Mouse (Mus musculus) liver, embryonic 16.5 days (tissue): ENCODE measurements around the gene Loxl1. TPM values are rescaled to one million over a fixed set of nuclear protein-coding genes. Genes with fewer than 3 reads are reported as not detected.
"Not testable (repeated sequence)": the region's sequence is repeated elsewhere in the genome, so short reads cannot be mapped to it uniquely, and the experiment has no call there.

Source experiments
- ATAC-seq: fragments of 200-750 bp; cut with Nextera tagmentation; 2 replicates; pipeline ENCODE4 v1.8.0; 2017; ENCODE audit warnings: low read depth, mild to moderate bottlenecking, moderate number of reproducible peaks, moderate library complexity
- H3K27ac ChIP-seq: fragments of 300-500 bp; sonication (generic); 2 replicates; pipeline ENCODE4 v1.5.1; 2014; ENCODE audit warnings: mild to moderate bottlenecking, low read length
- H3K27me3 ChIP-seq: fragments of 300-500 bp; sonication (generic); 2 replicates; pipeline ENCODE4 v1.6.1; 2014; ENCODE audit warnings: low read depth, low read length, mixed read lengths; ENCODE audit not compliant: control insufficient read depth, insufficient read depth
- H3K36me3 ChIP-seq: fragments of 300-500 bp; sonication (generic); 2 replicates; pipeline ENCODE4 v1.6.1; 2014; ENCODE audit warnings: mild to moderate bottlenecking; ENCODE audit not compliant: control insufficient read depth, insufficient read depth
- H3K4me1 ChIP-seq: fragments of 300-500 bp; sonication (generic); 2 replicates; pipeline ENCODE4 v1.6.1; 2014; ENCODE audit warnings: low read depth, low read length, mixed read lengths; ENCODE audit not compliant: control insufficient read depth
- H3K4me2 ChIP-seq: fragments of 300-500 bp; sonication (generic); 2 replicates; pipeline ENCODE4 v1.6.1; 2014; ENCODE audit warnings: low read depth, low read length, mixed read lengths
- H3K4me3 ChIP-seq: fragments of 300-500 bp; sonication (generic); 2 replicates; pipeline ENCODE4 v1.5.1; 2014; ENCODE audit warnings: low read depth, mild to moderate bottlenecking, low read length
- H3K9ac ChIP-seq: fragments of 300-500 bp; sonication (generic); 2 replicates; pipeline ENCODE4 v1.6.1; 2014; ENCODE audit warnings: low read depth, low read length
- H3K9me3 ChIP-seq: fragments of 300-500 bp; sonication (generic); replicated peaks from 2 replicates; pipeline ENCODE4 v1.6.1; 2016; ENCODE audit warnings: low read length; ENCODE audit not compliant: control insufficient read depth
- WGBS: fragments of 180-500 bp; shearing (Covaris S2); extraction: QIAGEN DNeasy Blood & Tissue Kit; methylation state at CpG from one replicate; pipeline ENCODE4 v1.1.7; 2014; ENCODE audit not compliant: insufficient replicate concordance; 5-methylcytosine and 5-hydroxymethylcytosine counted together
- polyA plus RNA-seq: library from polyadenylated mRNA; unstranded; fragments of >200 nt; fragmentation: Nextera tagmentation; extraction: Ambion mirVana; gene quantifications from 2 replicates; pipeline ENCODE4 v1.2.1, GENCODE M21; 2015

Loxl1 gene
- polyA plus RNA-seq, 1 experiment from 2014 or later: 2.2 TPM

GRCm38 (mm10) chr9:58275115-58275774 lies 37.7 kb downstream of the Loxl1 start:
- WGBS: 12% methylated on average over 8 of the region's 8 CpGs
- Histone ChIP-seq H3K36me3 (no peaks in the 10 kb centered on the region), H3K27me3 (no peaks in the 10 kb centered on the region), H3K4me3 (no peak overlapping the region), H3K27ac (peak overlapping the region; percentile 83), H3K4me2 (peak overlapping the region; percentile 20; the same call in 1 of the 2 replicates), H3K9ac (no peak overlapping the region), H3K9me3 (no peaks in the 10 kb centered on the region), H3K4me1 (peaks cover 13% of the 10 kb centered on the region)
- ATAC-seq: peak; percentile 79

GRCm38 (mm10) chr9:58274626-58275025 lies 38.4 kb downstream of the Loxl1 start:
- Histone ChIP-seq H3K9me3 (no peaks in the 10 kb centered on the region), H3K9ac (no peak overlapping the region), H3K36me3 (no peaks in the 10 kb centered on the region), H3K4me1 (peaks cover 10% of the 10 kb centered on the region), H3K4me2 (no peak overlapping the region), H3K27me3 (no peaks in the 10 kb centered on the region), H3K4me3 (no peak overlapping the region), H3K27ac (peak overlapping the region; percentile 83; the same call in 1 of the 2 replicates)
- ATAC-seq: no peak
- 36% methylated on average over 3 of the region's 3 CpGs for WGBS

GRCm38 (mm10) chr9:58274101-58274604 lies 38.8 kb downstream of the Loxl1 start:
- no peak overlapping the region for H3K4me3 ChIP-seq
- H3K4me2 ChIP-seq: no peak overlapping the region
- no peaks in the 10 kb centered on the region for H3K36me3 ChIP-seq
- no peaks in the 10 kb centered on the region for H3K27me3 ChIP-seq
- no peaks in the 10 kb centered on the region for H3K9me3 ChIP-seq
- H3K4me1 ChIP-seq: peaks cover 9% of the 10 kb centered on the region
- H3K27ac ChIP-seq: peak overlapping the region; percentile 83; the same call in 1 of the 2 replicates
- 74% methylated on average over 7 of the region's 7 CpGs for WGBS
- ATAC-seq: no peak
- H3K9ac ChIP-seq: no peak overlapping the region

- 61% methylated on average over 9 of the region's 9 CpGs for WGBS
- no peaks in the 10 kb centered on the region for H3K9me3 ChIP-seq
- ATAC-seq: no peak
- no peaks in the 10 kb centered on the region for H3K36me3 ChIP-seq
- no peak overlapping the region for H3K9ac ChIP-seq
- H3K4me3 ChIP-seq: no peak overlapping the region
- no peaks in the 10 kb centered on the region for H3K27me3 ChIP-seq
- H3K4me1 ChIP-seq: peaks cover 13% of the 10 kb centered on the region
- H3K27ac ChIP-seq: no peak overlapping the region
- H3K4me2 ChIP-seq: no peak overlapping the region
These were observed 40.1 kb downstream of the Loxl1 start for GRCm38 (mm10) chr9:58272855-58273254.

GRCm38 (mm10) chr9:58272068-58272541 lies 40.9 kb downstream of the Loxl1 start:
- no peaks in the 10 kb centered on the region for H3K9me3 ChIP-seq
- no peak for ATAC-seq
- WGBS: 52% methylated on average over 2 of the region's 2 CpGs
- no peak overlapping the region for H3K4me3 ChIP-seq
- H3K4me2 ChIP-seq: no peak overlapping the region
- peaks cover 13% of the 10 kb centered on the region for H3K4me1 ChIP-seq
- H3K27ac ChIP-seq: no peak overlapping the region
- H3K27me3 ChIP-seq: no peaks in the 10 kb centered on the region
- H3K36me3 ChIP-seq: no peaks in the 10 kb centered on the region
- H3K9ac ChIP-seq: no peak overlapping the region

- 76% methylated on average over 9 of the region's 9 CpGs for WGBS
- H3K27ac ChIP-seq, H3K9ac ChIP-seq, H3K27me3 ChIP-seq, ATAC-seq, H3K4me3 ChIP-seq, H3K36me3 ChIP-seq, H3K9me3 ChIP-seq, H3K4me2 ChIP-seq: not testable (repeated sequence)
- peaks cover 15% of the 10 kb centered on the region for H3K4me1 ChIP-seq
These were observed 41.4 kb downstream of the Loxl1 start for GRCm38 (mm10) chr9:58271551-58271950.

- Histone ChIP-seq H3K9ac (no peak overlapping the region), H3K27me3 (no peaks in the 10 kb centered on the region), H3K9me3 (no peaks in the 10 kb centered on the region), H3K36me3 (no peaks in the 10 kb centered on the region), H3K4me3 (no peak overlapping the region), H3K27ac (no peak overlapping the region), H3K4me2 (no peak overlapping the region), H3K4me1 (peaks cover 15% of the 10 kb centered on the region)
- WGBS: 53% methylated on average over 3 of the region's 3 CpGs
- no peak for ATAC-seq
These were observed 41.9 kb downstream of the Loxl1 start for GRCm38 (mm10) chr9:58271109-58271508.

GRCm38 (mm10) chr9:58270081-58270480 lies 42.9 kb downstream of the Loxl1 start:
- no peak overlapping the region for H3K4me2 ChIP-seq
- H3K27ac ChIP-seq: no peak overlapping the region
- H3K4me3 ChIP-seq: no peak overlapping the region
- H3K9ac ChIP-seq: no peak overlapping the region
- ATAC-seq: no peak
- no peaks in the 10 kb centered on the region for H3K36me3 ChIP-seq
- no peaks in the 10 kb centered on the region for H3K27me3 ChIP-seq
- 42% methylated on average over 3 of the region's 3 CpGs for WGBS
- peaks cover 8% of the 10 kb centered on the region for H3K4me1 ChIP-seq
- H3K9me3 ChIP-seq: no peaks in the 10 kb centered on the region
